Mouse (Mus musculus) stomach, embryonic 14.5 days (tissue): ENCODE data around the gene Snai1. TPM values are rescaled to one million over a fixed set of nuclear protein-coding genes. Genes with fewer than 3 reads are reported as not detected.

Experiments
- ATAC-seq: fragments of 200-750 bp; cut with Nextera tagmentation; 2 replicates; pipeline ENCODE4 v1.8.0; 2017; ENCODE audit warnings: low read depth, moderate TSS enrichment; ENCODE audit not compliant: insufficient number of reproducible peaks, insufficient read depth, low FRiP score
- H3K27ac ChIP-seq: fragments of 300-500 bp; sonication (generic); 2 replicates; pipeline ENCODE4 v1.5.1; 2014; ENCODE audit warnings: mild to moderate bottlenecking, low read length, moderate library complexity, mixed read lengths
- H3K27me3 ChIP-seq: fragments of 300-500 bp; sonication (generic); 2 replicates; pipeline ENCODE4 v1.6.1; 2014; ENCODE audit warnings: low read length, control low read depth, mixed read lengths; ENCODE audit not compliant: control insufficient read depth, insufficient read depth
- H3K36me3 ChIP-seq: fragments of 300-500 bp; sonication (generic); 2 replicates; pipeline ENCODE4 v1.6.1; 2014; ENCODE audit warnings: mild to moderate bottlenecking, control low read depth, low read length, moderate library complexity, mixed read lengths; ENCODE audit not compliant: control insufficient read depth, insufficient read depth
- H3K4me1 ChIP-seq: fragments of 300-500 bp; sonication (generic); 2 replicates; pipeline ENCODE4 v1.6.1; 2014; ENCODE audit warnings: low read length, control low read depth, mixed read lengths; ENCODE audit not compliant: control insufficient read depth, insufficient read depth
- H3K4me2 ChIP-seq: fragments of 300-500 bp; sonication (generic); replicated peaks from 2 replicates; pipeline ENCODE4 v1.6.1; 2014; ENCODE audit warnings: low read depth, low read length, control low read depth
- H3K4me3 ChIP-seq: fragments of 300-500 bp; sonication (generic); 2 replicates; pipeline ENCODE4 v1.5.1; 2014; ENCODE audit warnings: low read depth, low read length, control low read depth
- H3K9ac ChIP-seq: fragments of 300-500 bp; sonication (generic); replicated peaks from 2 replicates; pipeline ENCODE4 v1.6.1; 2014; ENCODE audit warnings: low read depth, mild to moderate bottlenecking, control low read depth, low read length, moderate library complexity, mixed read lengths
- H3K9me3 ChIP-seq: fragments of 300-500 bp; sonication (generic); 2 replicates; pipeline ENCODE4 v1.6.1; 2016; ENCODE audit warnings: low read depth, low read length, control low read depth; ENCODE audit not compliant: control insufficient read depth
- WGBS: fragments of 180-500 bp; shearing (Covaris S2); extraction: QIAGEN DNeasy Blood & Tissue Kit; methylation state at CpG from one replicate; pipeline ENCODE4 v1.1.7; 2014; 5-methylcytosine and 5-hydroxymethylcytosine counted together
- polyA plus RNA-seq: library from polyadenylated mRNA; unstranded; fragments of >200 nt; fragmentation: Nextera tagmentation; extraction: Ambion mirVana; gene quantifications from 2 replicates; pipeline ENCODE4 v1.2.1, GENCODE M21; 2014

Snai1 gene
- polyA plus RNA-seq, 1 experiment from 2014 or later = 11.6 TPM

DNA sequence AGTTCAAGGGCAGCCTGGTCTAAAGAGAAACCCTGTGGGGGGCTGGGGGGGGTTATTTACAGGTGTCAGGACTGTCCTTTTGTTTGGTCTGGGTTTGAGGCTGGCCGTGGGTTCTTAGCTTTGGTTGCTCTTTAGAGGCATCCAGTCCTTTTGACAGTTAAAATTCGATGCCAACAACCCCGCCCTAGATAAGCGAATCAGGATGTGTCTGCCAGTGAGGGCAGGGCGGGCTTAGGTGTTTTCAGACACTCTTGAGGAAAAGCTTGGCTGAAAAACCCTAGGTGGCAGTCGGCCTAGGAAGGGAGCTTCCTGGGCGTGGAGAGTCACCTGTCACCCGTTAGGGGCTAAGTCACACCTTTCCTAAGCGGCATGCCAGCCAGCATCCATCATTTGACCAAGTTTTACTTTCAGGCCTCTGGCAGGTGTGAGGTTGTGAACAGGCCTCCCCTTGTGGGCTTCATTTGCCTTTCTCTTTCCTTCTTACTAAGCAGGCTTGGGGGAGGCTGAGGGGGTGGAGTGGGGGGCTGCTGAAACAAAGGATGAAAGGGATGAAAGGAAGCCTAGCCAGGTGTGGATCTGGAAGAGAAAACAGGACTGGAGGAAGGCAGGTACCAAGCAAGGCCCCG lies 1.6 kb upstream of the Snai1 start:
- no peaks in the 10 kb centered on the region for H3K9me3 ChIP-seq
- H3K4me1 ChIP-seq = peaks cover 13% of the 10 kb centered on the region; the same call in 1 of the 2 replicates
- H3K4me2 ChIP-seq = no peak overlapping the region
- no peak overlapping the region for H3K27ac ChIP-seq
- H3K36me3 ChIP-seq = peaks cover under 1% of the 10 kb centered on the region; the same call in 1 of the 2 replicates
- 33% methylated on average over 10 of the region's 10 CpGs for WGBS
- H3K27me3 ChIP-seq = peaks cover 8% of the 10 kb centered on the region
- H3K9ac ChIP-seq = no peak overlapping the region
- no peak overlapping the region for H3K4me3 ChIP-seq
- ATAC-seq = no peak

DNA sequence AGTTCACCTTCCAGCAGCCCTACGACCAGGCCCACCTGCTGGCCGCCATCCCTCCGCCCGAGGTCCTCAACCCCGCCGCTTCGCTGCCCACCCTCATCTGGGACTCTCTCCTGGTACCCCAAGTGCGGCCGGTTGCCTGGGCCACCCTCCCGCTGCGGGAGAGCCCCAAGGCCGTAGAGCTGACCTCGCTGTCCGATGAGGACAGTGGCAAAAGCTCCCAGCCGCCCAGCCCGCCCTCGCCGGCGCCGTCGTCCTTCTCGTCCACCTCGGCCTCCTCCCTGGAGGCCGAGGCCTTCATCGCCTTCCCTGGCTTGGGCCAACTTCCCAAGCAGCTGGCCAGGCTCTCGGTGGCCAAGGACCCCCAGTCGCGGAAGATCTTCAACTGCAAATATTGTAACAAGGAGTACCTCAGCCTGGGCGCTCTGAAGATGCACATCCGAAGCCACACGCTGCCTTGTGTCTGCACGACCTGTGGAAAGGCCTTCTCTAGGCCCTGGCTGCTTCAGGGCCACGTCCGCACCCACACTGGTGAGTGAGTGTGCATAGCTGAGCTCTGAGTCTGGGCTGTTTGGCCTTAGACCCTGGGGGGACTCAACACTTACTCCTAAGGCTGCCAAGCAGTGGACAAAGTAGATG lies 794 bp downstream of the Snai1 start:
- peaks cover 7% of the 10 kb centered on the region; the same call in 1 of the 2 replicates for H3K36me3 ChIP-seq
- H3K9me3 ChIP-seq = no peaks in the 10 kb centered on the region
- H3K27ac ChIP-seq = peak overlapping the region; percentile 35; the same call in 1 of the 2 replicates
- WGBS = 24% methylated on average over 34 of the region's 34 CpGs
- no peak for ATAC-seq
- H3K4me2 ChIP-seq = peak overlapping the region; percentile 84
- H3K9ac ChIP-seq = peak overlapping the region; percentile 25; the same call in 1 of the 2 replicates
- H3K4me1 ChIP-seq = peaks cover 37% of the 10 kb centered on the region
- H3K27me3 ChIP-seq = peaks cover 8% of the 10 kb centered on the region
- H3K4me3 ChIP-seq = peak overlapping the region; percentile 45

DNA sequence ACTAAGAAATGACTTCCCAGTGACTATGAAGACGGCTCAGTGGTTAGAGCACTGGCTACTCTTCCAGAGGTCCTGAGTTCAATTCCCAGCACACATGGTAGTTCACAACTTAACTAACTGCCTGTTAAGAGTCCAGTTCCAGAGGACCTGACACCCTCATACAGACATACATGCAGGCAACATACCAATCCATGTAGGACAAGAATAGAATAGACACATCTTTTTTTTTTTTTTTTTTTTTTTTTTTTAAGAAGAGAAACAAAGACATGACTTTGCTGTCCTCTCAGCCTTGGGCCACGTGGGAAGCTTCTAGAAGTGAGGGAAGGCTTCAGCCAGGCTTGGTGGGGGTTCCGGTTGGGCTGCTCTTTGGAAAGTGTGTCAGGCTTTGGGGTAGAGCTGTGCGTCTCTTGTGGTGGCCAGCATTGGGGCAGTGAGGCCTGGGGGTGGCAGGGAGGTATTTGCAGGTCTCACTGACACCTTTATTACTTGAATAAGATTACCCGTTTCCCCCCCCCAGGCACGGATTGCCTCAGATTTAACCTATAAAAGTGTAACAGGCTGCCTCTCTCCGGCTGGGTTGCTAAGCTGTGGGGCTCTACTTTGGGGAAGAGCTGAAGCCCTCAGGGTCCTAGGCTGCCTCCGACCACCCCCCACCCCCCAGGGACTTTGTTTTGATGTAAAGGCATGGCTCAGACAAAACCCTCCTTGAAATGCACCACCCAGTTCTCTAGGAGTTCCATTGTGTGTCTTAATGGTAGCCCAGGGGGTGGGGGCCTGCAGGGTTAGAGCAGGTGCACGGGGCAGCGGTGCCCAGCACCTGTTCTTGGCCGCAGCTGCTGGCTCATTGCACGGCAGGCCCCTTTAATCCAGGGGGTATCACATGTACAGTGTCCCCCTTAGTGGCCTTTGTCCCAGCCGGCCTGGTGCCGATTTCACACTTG lies 1.8 kb downstream of the Snai1 start:
- 35% methylated on average over 14 of the region's 14 CpGs for WGBS
- H3K9me3 ChIP-seq = no peaks in the 10 kb centered on the region

DNA sequence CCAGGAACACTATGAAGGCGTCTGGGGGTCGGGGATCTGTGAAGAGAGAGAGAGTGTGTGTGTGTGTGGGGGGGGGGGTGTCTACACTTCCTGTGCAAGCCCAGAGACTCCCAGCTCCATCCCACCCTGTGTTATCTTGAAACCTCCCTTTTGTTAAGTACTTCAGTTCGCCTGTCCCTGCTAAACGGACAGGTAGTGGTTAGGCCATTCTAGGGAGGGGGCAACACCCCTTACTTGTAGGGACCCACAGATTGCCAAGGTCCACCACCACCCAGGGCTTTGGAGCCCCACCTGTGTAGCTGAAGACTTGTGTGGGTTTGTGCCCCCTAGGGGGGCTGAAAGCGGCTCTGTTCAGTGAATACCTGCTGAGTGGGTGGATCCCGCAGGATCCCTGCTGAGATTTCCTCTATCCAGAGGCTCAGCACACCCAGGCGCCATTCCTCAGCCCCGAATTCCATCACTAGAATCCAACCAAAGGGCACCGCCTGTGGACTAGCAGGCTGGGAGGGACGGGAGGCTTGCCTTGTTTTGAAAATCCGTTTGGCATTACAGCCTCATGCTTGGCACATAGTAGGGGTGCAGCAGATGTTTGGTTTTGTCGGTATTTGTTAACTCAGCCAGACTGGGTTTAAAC lies 2.6 kb downstream of the Snai1 start:
- Histone ChIP-seq H3K36me3 (peaks cover 7% of the 10 kb centered on the region; the same call in 1 of the 2 replicates), H3K4me1 (peaks cover 44% of the 10 kb centered on the region)

More for the DNA sequence above, 1.8 kb downstream of the Snai1 start:
- no peak overlapping the region for H3K27ac ChIP-seq
- ATAC-seq = no peak
- peak overlapping the region; percentile 84 for H3K4me2 ChIP-seq
- H3K4me3 ChIP-seq = peak overlapping the region; percentile 45
- peaks cover 44% of the 10 kb centered on the region for H3K4me1 ChIP-seq
- no peak overlapping the region; the same call in 1 of the 2 replicates for H3K9ac ChIP-seq
- H3K27me3 ChIP-seq = peaks cover 8% of the 10 kb centered on the region
- H3K36me3 ChIP-seq = peaks cover 7% of the 10 kb centered on the region; the same call in 1 of the 2 replicates

DNA sequence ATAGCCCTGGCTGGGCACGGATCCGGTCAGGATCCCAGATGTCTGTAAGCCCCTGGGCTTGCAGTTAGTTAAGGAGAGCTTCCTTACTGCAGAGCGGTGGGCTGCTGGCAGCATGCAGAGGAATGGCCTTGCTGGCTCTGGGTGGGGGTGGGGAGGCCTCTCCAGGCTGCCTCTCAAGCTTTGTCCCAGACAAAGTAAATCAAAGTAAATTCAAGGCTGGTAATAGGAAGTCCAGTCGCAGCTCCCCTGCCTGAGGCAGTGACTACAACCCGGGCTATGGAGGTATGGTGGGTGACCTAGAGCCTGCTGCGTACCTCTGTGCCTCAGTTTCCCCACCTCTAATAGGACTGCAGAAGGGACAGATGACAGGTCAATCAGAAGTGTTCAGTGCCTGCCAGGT lies 3.3 kb downstream of the Snai1 start:
- 25% methylated on average over 6 of the region's 6 CpGs for WGBS
- H3K27ac ChIP-seq = 0 out of 2 replicates have a peak overlapping the region, but pooled peaks have one; percentile 6
- 0 out of 2 replicates have a peak overlapping the region, but pooled peaks have one; percentile 21 for H3K9ac ChIP-seq
- peak overlapping the region; percentile 45; the same call in 1 of the 2 replicates for H3K4me3 ChIP-seq
- H3K36me3 ChIP-seq = peaks cover 7% of the 10 kb centered on the region; the same call in 1 of the 2 replicates
- H3K9me3 ChIP-seq = no peaks in the 10 kb centered on the region
- ATAC-seq = no peak
- H3K27me3 ChIP-seq = peaks cover 8% of the 10 kb centered on the region
- H3K4me2 ChIP-seq = peak overlapping the region; percentile 84
- H3K4me1 ChIP-seq = peaks cover 44% of the 10 kb centered on the region

More for the DNA sequence above, 2.6 kb downstream of the Snai1 start:
- H3K9ac ChIP-seq = peak overlapping the region; percentile 21; the same call in 1 of the 2 replicates
- ATAC-seq = no peak
- H3K4me3 ChIP-seq = peak overlapping the region; percentile 45
- 29% methylated on average over 12 of the region's 12 CpGs for WGBS
- H3K9me3 ChIP-seq = no peaks in the 10 kb centered on the region
- H3K4me2 ChIP-seq = peak overlapping the region; percentile 84
- peaks cover 8% of the 10 kb centered on the region for H3K27me3 ChIP-seq
- H3K27ac ChIP-seq = peak overlapping the region; percentile 21; the same call in 1 of the 2 replicates

DNA sequence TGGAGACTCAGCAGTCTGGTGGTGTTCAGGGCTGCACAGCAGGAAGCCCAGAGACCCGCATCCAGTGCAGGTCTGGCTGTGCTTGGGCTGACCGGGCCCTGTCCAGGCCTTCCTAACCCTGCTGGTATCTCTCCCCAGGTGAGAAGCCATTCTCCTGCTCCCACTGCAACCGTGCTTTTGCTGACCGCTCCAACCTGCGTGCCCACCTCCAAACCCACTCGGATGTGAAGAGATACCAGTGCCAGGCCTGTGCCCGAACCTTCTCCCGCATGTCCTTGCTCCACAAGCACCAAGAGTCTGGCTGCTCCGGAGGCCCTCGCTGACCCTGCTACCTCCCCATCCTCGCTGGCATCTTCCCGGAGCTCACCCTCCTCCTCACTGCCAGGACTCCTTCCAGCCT lies 3.8 kb downstream of the Snai1 start:
- Histone ChIP-seq H3K27me3 (peaks cover 7% of the 10 kb centered on the region), H3K36me3 (peaks cover 7% of the 10 kb centered on the region; the same call in 1 of the 2 replicates), H3K4me3 (no peak overlapping the region), H3K27ac (peak overlapping the region; percentile 99; the same call in 1 of the 2 replicates), H3K4me1 (peaks cover 44% of the 10 kb centered on the region), H3K9ac (no peak overlapping the region), H3K9me3 (no peaks in the 10 kb centered on the region), H3K4me2 (peak overlapping the region; percentile 84)
- WGBS = 84% methylated on average over 12 of the region's 12 CpGs
- ATAC-seq = no peak

DNA sequence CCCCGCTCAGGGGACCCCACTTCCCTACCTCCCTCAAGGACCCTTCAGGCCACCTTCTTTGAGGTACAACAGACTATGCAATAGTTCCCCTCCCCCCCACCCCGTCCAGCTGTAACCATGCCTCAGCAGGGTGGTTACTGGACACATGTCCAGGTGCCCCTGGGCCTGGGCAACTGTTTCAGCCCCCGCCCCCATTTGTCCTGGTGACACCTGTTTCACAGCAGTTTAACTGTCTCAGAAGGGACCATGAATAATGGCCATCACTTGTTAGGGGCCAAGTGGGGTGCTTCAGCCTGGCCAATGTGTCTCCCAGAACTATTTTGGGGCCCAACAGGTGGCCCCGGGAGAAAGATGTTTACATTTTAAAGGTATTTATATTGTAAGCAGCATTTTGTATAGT lies 4.4 kb downstream of the Snai1 start:
- no peak overlapping the region for H3K9ac ChIP-seq
- peaks cover 7% of the 10 kb centered on the region; the same call in 1 of the 2 replicates for H3K36me3 ChIP-seq
- no peak overlapping the region for H3K4me3 ChIP-seq
- no peak overlapping the region for H3K4me2 ChIP-seq
- peak overlapping the region; percentile 99; the same call in 1 of the 2 replicates for H3K27ac ChIP-seq
- peaks cover 42% of the 10 kb centered on the region for H3K4me1 ChIP-seq
- WGBS = 59% methylated on average over 4 of the region's 4 CpGs
- H3K27me3 ChIP-seq = peaks cover 1% of the 10 kb centered on the region; the same call in 1 of the 2 replicates
- H3K9me3 ChIP-seq = no peaks in the 10 kb centered on the region
- ATAC-seq = no peak
